Mouse (Mus musculus) central nervous system, embryonic 18 days (tissue): ENCODE data around the gene Mcm6. TPM values are rescaled to one million over a fixed set of nuclear protein-coding genes. Genes with fewer than 3 reads are reported as not detected.

Experiments used
- polyA plus RNA-seq: library from polyadenylated mRNA; depleted of rRNA; stranded (reverse); fragments of >200 nt; gene quantifications from 2 replicates; pipeline ENCODE4 v1.2.3, GENCODE M21; 2012; rRNA removed

Mcm6 gene
- polyA plus RNA-seq = 37.0 and 43.1 TPM in 2 replicates

GRCm38 (mm10) chr1:128359554-128360376 lies at the start of gene Mcm6:
Gene Mcm6, minus strand, starts transcription at chr1:128359664.

GRCm38 (mm10) chr1:128328218-128328617 lies 31.2 kb downstream of the Mcm6 start, which contains the start of gene Lct:
Gene Lct, minus strand, starts transcription at chr1:128328318.

Other genes with a start within 250 kb of the Mcm6 start
- 50.8 and 53.5 TPM in 2 replicates for gene Ubxn4, start 115.7 kb downstream of the Mcm6 start, polyA plus RNA-seq
- gene Lct, start 31.3 kb downstream of the Mcm6 start, polyA plus RNA-seq = 0.17 and 0.24 TPM in 2 replicates
- gene Dars, start 57.7 kb upstream of the Mcm6 start, polyA plus RNA-seq = 55.2 and 61.3 TPM in 2 replicates
- 75.4 and 75.6 TPM in 2 replicates for gene Cxcr4, start 232.6 kb upstream of the Mcm6 start, polyA plus RNA-seq